Mouse (Mus musculus) inflammation-experienced regulatory T-cells, adult 6 months (primary cell): Measurements from ENCODE around the gene Sh3pxd2a. TPM values are rescaled to one million over a fixed set of nuclear protein-coding genes. Genes with fewer than 3 reads are reported as not detected.

Source experiments
- ATAC-seq: one replicate; pipeline ENCODE4 v1.8.0; 2017
- polyA plus RNA-seq, 3 experiments: library from polyadenylated mRNA; unstranded; fragments of 100-300 nt; shearing (Covaris generic); gene quantifications; one replicate each; pipeline ENCODE4 v1.2.1; 2017

Sh3pxd2a gene
- polyA plus RNA-seq, 3 experiments from 2014 or later, result 0.30 to 0.87 (median 0.54) TPM

DNA sequence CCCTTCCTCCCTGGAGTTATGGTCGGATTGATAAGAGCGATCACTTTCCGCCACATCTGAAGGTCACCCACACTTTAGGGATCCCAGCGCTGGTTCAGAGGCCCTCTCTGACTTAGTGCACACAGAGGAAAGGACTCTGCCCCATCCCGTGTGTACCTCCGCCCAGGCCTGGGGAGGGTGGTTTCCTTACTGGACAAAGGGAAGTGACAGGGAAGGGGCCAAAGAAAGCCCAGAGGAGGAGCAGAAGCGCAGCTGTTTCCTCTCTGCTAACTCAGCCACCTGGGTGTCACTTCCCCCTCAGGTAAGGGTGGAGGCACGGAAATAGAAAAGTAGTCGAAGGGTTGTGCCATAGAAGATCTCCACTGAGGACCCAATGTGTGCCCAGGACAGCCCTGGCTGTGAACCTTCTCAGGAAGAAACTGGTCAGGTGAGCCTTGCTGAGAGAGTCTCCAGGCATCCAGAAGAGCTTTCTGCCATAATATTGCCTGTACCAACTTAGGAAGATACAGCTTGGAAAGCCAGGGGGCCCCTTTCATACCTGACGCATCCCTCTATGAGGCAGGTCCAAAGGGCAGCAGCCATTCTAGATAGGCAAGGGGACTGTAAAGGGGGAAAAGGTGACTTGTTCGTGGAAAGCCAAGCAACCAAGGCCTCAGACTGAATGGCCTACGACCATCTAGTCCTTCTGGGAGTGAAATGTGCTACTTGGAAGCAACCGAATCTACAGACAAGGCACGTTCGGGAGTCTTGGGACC is 9.0 kb downstream of the Sh3pxd2a start:
- no peak for ATAC-seq

DNA sequence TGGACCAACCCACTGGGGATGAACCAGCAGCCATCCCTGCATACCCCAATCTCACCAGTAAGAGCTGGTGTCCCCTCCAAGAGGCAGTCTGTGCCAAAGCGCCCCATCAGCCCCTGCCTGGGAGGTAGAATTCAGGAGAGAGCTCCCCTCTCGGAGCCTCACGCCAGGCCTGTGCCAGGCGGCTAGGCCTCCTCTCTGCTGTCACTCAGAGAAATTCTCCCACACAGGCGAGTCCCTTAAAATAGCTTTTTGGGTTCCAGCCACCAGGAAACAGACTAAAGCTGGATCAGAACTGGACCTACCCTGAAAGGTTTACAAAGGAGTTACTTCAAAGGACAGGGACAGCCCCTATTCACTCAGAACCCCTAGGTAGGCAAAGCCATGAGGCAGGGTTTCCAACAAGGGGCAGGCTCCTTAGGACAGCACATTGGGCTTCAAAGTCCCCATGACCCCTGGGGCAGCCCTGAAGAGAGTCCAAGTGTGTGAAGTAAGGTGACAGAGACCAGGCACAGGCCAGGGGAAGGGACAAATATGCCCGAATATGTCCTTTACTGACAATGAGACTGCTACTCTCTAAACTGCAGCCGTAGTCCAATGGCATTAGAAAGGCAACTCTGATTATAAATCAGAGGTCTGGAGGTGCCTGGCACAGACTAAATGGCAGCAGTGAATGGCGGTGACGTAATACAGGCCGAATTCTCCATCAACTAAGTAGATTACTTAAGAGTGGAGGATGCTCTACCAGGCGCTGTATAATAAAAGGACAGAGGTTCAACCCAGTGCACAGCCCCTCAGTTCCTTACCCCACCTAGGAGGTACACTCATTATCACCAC is 9.8 kb downstream of the Sh3pxd2a start:
- ATAC-seq, result no peak

DNA sequence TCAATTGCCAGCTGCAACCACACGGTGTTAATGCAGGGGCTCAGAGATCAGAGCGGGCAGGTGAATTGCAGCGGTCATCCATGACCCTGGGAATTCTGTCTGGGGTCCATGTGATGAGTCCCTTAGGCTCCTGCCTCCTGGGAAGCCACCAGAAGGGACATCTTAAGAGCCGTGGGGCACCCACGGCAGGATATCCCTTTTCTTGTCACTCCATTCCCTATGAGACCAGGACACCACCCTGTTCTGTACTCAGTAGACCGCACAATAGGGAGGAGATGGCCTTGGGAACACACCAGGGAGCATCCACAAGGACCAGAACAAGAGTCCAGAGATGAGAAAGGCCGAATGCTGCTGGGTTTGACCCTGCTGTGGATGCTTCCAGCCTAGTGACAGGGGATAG is 10.8 kb downstream of the Sh3pxd2a start:
- no peak for ATAC-seq

DNA sequence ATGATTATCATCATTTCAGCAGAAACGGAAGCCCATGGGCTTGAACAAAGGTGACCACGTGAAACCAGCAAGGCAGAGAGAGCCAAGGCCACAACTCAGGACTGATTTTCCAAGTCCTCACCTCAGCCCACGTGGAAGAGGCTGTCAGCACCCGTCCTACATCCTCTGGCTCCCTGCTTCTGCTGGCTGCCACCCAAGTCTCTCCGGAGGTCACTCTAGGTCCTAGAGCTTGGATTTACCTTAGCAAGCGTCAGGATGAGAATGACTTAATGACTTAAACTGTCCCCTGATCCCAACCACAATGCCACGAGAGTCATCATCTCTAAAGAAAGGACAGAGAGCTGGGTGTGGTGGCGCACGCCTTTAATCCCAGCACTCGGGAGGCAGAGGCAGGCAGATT is 11.5 kb downstream of the Sh3pxd2a start:
- no peak for ATAC-seq

DNA sequence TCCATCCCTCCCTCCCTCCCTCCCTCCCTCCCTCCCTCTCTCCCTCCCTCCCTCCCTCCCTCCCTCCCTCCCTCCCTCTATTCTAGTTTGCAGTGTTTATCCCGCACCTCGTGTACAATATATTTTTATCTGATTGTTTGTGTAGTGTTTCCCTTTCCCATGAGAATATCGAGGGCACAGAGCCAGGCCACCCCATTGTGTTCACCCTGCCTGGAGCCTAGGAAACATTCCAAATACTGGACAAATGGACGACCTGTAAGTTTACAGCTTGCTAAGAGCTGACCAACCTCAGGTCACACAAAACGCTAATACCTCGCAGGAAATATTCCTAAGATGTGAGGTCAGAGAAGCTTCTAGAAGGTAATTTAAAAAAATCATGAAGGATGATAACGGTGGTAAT is 12.0 kb downstream of the Sh3pxd2a start:
- no peak for ATAC-seq

DNA sequence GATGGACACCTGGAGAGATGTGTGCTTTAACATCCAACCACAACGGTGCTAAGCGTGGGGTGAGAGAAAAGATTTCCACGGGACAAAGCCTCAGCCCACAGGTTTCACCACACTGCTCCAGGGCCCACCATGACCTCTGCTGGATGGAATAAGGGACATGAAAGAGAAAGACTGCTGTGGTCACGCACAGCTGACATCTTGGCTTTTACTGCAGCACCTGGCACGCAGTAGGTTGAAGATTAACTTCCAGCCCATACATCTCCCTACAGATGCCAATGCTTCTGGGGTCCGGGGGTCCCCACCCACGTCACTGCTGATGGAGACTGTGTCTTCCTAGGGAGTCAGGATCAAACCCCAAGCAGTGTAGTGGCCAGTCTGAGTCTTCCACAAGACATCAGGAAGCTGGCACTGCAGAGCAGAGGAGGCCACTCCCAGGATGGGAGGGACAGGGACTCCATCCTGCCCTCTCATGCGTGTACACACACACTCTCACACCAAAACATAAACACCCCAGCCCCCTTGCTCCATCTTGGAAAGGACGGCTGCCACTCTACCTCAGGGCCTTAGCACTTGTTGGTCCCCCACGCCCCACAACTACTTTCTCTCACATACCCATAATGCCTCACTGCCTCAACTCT is 12.6 kb downstream of the Sh3pxd2a start:
- peak; percentile 45 for ATAC-seq

DNA sequence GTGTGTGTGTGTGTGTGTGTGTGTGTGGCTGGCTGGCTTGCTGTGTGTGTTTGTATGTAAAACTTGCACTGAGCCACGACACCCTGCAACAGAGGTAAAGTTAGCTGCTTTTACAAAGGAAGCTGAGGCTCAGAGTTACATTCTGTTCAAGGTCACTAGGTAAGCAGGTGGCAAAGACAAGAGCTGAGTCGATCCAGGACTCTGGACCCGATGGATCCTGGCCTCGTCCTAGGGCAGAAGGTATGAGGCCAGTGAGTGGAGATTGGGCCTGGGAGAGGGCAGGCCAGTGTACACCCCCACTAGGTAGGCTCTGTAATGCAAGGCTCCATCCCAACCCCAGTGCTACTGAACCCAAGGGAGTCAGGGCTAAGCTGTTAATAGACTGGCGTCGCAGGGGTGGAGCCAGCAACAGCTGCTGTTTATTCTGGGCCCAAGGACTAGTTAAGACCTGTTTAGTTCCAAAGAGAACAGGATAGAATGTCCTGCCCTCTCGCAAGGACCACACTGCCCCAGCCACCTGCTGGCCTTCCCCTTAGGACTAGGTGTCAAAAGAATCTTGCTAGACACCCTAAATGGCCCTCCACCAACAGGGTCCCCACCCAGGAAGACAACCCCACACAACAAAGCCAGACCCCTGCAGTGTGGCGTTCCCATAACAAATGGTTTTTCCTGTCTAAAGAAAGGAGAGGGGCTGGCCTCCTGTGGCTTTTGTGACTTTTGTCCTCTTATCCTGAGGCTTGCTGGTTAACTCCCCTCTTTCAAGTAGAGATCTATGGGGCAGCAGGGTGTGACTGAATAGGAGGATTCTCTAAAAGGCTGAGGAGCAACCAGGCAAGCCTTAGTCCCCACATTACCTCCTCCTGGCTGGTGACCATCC is 13.7 kb downstream of the Sh3pxd2a start:
- ATAC-seq, result no peak

DNA sequence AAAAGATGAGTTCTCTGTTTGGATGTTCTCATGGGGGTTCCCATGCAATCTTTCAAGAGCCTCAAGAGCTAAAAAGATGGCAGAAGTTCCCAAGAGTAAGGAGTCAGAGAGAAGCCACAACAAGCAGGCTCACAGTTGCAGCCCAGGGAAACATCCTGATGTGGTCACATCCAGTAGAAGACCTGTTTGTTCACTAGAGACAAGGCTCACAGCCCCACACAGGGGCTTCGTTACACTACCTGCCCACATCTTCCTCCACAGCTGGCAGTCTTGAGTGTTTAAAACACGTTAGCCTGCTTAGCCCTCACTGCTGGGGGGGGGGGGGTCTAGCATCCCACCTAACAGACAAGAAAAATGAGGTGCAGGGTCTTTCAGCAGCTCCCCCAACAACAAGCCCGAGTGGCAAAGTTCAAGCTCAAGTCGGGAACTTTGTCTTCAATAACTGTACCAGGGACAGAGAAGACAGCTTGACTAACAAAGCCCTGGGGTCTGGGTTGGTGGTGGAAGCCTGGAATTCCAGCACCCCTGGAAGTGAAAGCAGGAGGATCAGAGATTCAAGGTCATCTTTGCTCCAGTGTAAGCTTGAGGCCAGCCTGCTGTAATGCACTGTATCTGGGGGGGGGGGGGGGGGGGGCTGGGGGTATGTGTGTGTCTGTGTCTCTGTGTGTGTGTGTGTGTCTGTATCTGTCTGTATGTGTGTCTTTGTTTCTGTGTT is 14.5 kb downstream of the Sh3pxd2a start:
- ATAC-seq, result no peak

DNA sequence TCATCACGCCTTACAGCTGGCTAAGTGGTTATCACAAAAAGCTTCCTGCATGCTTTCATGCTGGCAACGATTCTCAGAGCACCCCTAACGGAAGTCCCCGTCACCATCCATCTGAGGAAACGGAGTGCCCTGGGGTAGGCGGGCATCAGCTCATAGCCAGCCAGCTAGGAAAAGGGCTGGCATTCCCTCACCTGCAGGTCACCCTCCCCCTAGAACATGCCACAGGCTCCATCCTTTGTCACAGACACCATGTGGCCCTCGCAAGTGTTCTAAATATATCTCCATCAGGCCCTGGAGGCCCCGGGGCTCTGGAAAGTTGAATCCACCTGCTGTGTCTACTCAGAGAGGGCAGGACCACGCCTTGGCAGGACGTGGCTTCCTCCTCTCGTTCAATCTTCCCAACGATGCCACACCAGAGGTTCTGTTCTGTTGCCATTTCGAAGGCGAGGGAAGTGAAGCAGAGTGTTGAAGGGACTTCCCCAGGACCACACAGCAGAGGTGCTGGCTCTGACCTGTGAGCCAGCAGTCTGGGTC is 15.5 kb downstream of the Sh3pxd2a start:
- peak; percentile 67 for ATAC-seq

DNA sequence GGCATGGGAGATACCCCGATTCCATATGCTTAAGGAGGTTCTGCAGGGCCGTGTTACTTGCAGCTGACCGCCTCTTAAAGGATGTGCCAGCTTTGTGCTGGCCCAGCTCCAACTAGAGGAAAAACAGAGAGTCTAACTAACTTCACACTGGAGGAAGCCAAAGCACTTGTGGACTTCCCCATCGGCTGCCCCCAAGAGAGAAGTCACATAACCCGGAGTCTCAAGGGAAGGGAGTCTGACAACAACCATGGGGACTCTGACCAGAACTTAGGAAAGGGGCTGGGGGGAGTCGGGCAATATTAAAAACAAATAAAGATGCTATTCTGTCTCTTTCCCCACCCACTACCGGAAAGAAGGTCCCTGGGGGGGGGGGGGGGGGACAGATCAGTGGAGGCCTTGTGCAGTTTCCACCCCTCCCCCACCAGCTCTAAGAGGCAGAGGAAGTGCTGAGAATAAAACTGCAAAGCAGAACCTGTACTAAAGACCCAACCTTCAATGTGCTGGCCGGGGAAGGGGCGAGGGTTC is 17.3 kb downstream of the Sh3pxd2a start:
- ATAC-seq, result peak; percentile 52

DNA sequence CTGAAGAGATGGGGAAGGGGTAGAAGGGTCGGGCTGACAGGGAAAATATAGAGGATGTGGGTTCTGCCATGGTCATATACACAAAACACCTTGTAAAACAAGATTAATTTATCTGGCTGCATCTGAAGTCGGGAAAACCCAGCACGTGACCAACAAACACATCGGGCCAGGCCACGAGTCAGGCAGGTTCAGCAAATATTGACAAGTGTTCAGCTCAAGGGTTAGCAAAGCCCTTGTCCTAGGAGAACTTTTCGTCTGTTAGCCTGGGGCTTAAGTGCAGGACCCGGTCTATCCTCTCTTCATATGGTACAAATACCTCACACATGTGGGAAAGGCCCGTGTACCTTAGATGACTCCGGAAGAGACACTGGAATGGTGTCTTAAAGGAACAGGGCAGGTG is 18.1 kb downstream of the Sh3pxd2a start:
- no peak for ATAC-seq

DNA sequence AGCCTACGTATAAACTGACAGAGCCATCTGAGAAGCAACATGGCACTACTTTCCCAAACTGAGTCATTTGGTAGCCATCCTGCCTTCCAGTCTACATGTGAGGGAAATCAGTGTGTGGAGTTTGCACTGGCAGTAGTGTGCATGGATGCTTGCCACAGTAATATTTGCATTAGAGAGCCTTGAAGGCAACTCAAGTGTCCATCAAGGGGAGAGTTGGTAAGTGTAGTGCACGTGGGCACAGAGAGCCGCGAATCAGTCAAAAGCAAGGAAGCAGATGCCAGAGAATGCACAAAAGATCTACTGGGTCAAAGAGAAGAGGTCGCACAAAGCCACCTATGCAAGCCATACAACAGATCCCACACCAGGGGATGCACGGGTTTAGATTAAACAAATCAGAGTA is 18.5 kb downstream of the Sh3pxd2a start:
- ATAC-seq, result no peak

DNA sequence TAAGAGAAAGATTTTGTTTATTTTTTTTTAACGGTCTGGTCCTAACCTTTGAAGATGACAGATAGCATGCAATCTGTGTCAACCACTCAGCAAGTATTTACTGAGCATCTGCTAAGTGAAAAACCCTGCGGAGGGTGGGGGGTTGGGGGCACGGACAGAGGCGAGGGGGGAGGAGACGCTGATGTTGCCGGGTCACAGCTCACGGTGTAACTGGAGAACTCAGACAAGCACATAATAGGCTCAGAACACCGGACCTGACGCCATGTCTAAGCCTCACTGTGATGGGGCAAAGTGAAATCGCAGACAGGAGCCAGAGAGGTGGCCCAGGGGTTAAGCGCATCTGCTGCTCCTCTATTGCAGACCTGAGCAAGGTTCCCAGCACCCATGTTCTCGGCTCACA is 19.7 kb downstream of the Sh3pxd2a start:
- no peak for ATAC-seq

DNA sequence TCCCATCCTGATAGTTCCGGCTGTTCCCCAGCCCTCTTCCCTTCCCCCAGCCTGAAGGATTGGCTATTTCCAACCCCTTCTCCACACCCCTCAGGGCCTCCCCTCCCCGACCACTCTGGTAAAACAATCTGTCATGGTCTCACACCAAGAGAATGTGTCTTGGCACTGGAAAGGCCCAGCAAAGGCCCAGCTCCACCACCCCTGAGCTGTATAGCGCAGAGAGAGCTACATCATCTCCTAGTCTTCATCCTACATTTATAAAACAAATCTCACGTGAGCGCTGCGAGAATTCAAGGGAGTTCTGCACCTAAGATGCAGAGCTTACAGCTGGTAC is 21.9 kb downstream of the Sh3pxd2a start:
- ATAC-seq, result no peak

DNA sequence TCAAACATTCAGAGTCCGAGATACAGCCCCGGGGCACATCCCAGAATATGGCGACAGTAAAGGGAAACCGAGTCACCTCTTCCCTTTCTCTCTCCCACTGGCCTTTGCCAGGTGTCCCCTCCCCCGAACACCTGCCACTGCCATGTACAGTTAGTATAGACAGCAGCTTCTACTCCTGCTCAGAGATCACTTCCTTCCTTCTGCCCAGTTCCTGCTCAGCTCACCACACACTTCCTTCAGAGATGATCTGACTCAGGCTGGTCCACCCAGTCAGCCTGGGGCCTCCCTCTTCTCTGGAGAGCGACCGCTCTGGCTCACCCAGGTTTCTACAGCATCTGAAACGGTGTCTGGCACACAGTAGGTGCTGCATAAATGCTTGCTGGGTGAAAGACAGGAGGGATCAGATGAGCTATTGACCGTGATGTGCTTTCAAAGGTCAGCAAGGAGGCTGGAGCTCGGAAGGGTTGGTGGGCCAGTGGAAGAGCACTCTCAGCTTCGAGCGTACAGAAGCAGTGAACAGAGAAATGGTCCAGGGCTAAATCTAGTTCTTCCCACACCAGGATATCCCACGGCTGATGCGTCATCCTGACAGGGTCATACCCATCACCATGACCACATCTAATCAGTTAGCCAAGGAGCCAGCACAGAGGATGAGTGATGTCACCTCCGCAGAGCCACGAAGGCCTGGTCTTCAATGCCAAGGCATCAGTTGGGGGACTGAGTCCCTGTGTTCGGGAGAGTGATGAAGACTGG is 22.5 kb downstream of the Sh3pxd2a start:
- peak; percentile 96 for ATAC-seq

DNA sequence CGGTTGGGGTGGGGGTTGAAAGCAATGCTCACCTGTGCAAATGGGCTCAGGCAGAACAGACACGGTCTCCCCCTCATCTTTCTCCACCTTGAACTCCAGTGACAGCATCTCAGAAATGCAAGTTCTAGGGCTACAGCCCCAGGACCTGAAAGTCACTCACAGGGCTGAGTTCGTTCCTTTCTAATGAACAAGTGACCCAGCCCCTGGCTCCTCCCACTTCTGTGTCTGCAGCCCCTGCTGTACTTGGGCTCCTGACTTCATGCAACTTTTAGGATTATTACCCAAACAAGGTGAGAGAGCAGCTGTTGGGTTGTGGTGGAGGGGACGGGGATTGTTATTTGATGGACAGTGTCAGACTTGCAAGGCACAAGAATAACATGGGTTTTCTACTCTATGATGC is 23.2 kb downstream of the Sh3pxd2a start:
- ATAC-seq, result no peak

DNA sequence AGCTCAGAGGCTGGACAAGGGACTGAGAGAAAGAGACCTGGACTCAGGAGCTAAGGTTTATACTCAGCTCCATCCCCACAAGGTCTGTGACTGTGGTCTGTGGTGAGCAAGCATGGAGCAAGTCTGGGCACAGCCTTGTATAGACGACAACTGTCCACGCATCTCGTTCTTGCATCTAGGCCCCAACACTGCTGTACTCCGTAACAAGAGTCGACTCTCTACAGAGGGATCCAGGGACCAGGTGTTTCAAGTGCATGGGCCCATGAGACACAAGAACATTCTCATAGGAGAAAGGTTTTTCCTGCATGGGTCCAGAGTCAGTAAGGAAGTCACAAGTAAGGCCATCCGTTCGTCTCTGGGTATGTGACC is 23.8 kb downstream of the Sh3pxd2a start:
- no peak for ATAC-seq

DNA sequence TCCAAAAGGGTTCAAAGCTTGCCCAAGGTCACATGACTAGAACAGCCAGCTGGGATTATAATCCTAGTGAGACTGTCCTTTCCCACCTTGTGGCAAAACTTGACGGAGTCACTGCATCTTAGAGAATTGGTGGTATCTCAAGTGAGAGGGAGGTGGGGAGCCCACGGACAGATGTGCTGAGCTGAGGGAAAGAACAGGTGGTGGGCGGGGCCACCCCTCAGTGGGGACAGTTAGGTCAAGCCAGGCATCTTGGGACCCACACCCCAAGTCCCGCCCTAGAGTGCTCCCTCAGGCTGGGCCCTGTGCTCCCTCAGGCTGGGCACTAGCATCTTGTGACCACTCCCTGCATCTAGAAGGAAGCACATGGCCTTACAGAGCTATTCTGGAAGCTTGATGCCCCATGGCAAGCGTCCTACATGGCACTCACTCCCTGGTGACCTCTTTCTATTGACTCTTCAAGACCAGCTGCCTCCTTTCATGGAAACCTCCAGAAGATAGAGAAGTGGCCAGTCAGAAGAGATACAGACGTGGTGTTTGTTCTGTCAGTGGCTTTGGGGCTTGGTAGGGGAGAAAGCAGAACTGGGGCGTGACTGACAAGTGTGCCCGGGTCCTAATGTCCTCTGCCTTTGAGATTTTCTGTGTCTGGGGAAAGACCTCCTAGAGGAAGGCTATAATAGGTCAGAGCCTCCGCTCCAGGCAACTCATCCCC is 24.3 kb downstream of the Sh3pxd2a start:
- no peak for ATAC-seq

DNA sequence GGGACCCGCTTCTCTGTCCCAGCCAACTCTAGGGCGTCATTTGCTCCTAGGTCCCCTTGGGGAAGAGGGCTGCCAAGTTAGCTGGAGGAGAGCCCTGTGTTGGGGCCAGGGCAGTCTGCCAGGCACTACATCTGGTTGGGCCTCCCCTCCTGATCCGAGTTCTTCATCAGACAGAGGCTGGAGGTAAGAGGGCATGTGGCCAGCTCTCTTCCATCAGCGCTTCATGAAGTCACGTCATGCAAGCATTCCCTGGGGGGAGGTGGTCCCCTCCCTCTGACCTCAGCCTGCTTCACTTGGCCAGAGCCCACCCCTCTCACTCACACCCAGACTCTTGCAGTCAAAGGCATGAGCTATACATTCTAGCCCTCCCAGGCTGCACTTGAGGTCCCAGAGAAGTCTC is 25.8 kb downstream of the Sh3pxd2a start:
- no peak for ATAC-seq

DNA sequence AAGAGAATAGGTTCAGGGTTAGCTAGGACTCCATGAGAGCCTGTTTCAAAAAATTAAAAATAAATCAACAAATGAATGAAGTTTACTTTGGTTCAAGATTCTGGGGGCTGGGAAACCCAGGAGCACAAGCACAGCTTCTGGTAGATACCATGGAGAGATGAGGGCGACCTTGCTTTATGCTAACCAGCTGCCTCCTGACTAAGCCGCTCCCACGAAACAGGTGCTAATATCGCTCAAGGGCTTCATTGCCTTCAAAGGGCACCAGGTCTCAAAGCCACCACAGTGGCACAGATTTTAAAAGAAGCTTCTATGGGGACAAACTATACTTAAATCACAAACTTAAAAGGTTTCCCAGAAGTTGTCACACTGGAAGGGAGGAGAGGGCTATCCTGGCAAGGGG is 27.2 kb downstream of the Sh3pxd2a start:
- ATAC-seq, result no peak
